Mouse (Mus musculus) heart, postnatal 0 days (tissue): ENCODE data around the gene Kif20b.

Source experiments
- CTCF ChIP-seq: IDR thresholded peaks from 2 replicates; pipeline ENCODE4 v1.5.1; 2016; ENCODE audit warnings: antibody characterized with exemption, control low read depth, low read depth
- EP300 ChIP-seq: IDR thresholded peaks from 2 replicates; pipeline ENCODE4 v1.6.1; 2016; ENCODE audit warnings: antibody characterized with exemption, low read depth

DNA sequence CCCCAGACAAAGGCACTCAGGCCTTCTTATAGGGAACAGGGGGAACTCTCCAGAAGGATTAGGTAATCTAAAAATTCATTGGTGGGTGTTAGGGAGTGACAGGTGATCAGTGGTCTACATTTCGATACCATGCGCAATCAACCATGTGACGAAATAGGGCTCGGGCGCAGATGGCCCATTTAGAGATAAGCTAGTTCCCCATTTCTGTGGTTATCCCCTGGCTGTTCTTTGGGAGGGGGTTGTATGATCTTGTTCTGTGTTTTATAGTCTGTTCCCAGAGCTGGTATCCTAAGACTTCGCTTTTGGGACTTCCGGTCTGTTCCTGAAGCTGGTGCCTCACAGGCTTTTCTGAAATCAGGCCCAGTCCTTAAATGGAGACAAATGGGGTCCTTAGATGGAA is 16.7 kb upstream of the Kif20b start:
- TF ChIP-seq EP300 (no peak), CTCF (no peak)
